Mouse (Mus musculus) megakaryocyte, embryonic 14.5 days (primary cell): Measurements from ENCODE around the gene Sp140.
"Not testable (repeated sequence)": the region's sequence is repeated elsewhere in the genome, so short reads cannot be mapped to it uniquely, and the experiment has no call there.

Experiments used
- FLI1 ChIP-seq: IDR thresholded peaks from 2 replicates; pipeline ENCODE4 v1.6.1; 2012; ENCODE audit warnings: low read length, inconsistent platforms, mixed read lengths
- GATA1 ChIP-seq: IDR thresholded peaks from 3 replicates; pipeline ENCODE4 v1.6.1; 2012; ENCODE audit warnings: mixed read lengths, low read length, inconsistent platforms, borderline replicate concordance

GRCm38 (mm10) chr1:85581518-85581917, 18.7 kb upstream of the Sp140 start:
- not testable (repeated sequence) for TF ChIP-seq FLI1, GATA1
